8 mouse cellular contexts compared by ENCODE assay signal in the genomic region with DNA sequence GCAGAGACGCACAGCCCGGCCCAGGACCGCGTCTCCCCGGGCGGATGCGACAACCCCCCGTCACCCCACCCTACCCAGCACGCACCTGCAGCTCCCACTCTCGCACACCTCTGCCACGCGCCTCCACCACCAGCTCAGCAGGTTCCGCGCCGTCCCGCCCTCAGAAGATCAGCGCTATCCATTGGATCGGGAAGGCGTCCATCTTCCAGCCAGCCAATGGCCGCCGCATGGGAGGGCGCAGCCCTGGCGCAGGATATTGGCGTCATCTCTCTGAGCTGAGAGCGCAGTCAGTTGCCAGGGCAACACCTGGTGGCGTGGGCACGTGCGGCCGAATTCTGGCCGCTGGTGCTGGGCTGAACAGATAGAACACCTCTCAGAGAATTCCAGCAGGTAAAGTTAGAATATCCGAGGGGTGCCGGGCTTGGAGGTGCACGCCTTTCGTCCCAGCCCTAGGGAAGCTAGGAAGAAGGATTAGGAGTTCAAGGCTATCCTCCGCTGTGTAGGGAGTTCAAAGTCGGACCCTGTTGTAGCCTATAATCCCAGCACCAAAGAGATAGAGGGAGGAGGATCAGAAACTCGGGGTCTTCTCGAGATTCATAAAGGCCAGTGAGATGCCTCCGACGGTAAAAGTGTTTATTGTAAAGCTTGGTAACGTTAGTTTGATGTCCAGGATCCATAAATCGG. TPM values are rescaled to one million over a fixed set of nuclear protein-coding genes. Genes with fewer than 3 reads are reported as not detected.
A peak's percentile ranks its signal among the peaks of the same experiment; 100 is the strongest.
DNase-seq lines count a peak whose midpoint lies in the region; ATAC-seq lines count a peak whose summit lies in the region.

A gene (minus strand): TSS at position 144 of the 684 bp plus-strand sequence.

- H3K27ac ChIP-seq in hindbrain, embryonic 14.5 days, result no peak within 1 kb of the TSS

- no peaks in the 10 kb centered on the region for H3K9me3 ChIP-seq in hindbrain, embryonic 14.5 days (ENCODE audit: control insufficient read depth, low read length)

- peak; percentile 98 for ATAC-seq in hindbrain, embryonic 14.5 days (ENCODE audit: low FRiP score)

- DNase-seq in R1 (ENCODE audit: low read depth, low spot score), result peak; percentile 98
- peak; percentile 99 to 100 for DNase-seq in cerebellum, postnatal 25 days
- DNase-seq in frontal cortex, postnatal 25 days (ENCODE audit: low spot score in 2 of 2), result peak; percentile 98 to 99
- DNase-seq in hindbrain, embryonic 14.5 days (ENCODE audit: low spot score), result peak; percentile 99
- peak; percentile 97 to 98 for DNase-seq in layer of hippocampus, postnatal 36 days
- DNase-seq in lung, postnatal 36 days, result peak; percentile 98
- DNase-seq in retina, postnatal 1 day, result peak; percentile 98
- peak; percentile 96 to 99 for DNase-seq in urinary bladder, adult 18-20 months (ENCODE audit: low spot score in 2 of 2)

- H3K27me3 ChIP-seq in hindbrain, embryonic 14.5 days (ENCODE audit: control insufficient read depth, insufficient read depth, low read length), result no peaks in the 10 kb centered on the region

- 5% methylated on average over 42 of the region's 42 CpGs for WGBS in hindbrain, embryonic 14.5 days

- H3K9ac ChIP-seq in hindbrain, embryonic 14.5 days, result peak within 1 kb of the TSS; percentile 65

- H3K4me3 ChIP-seq in hindbrain, embryonic 14.5 days (replicated peaks; ENCODE audit: low read length), result peak within 1 kb of the TSS; percentile 63

- H3K4me2 ChIP-seq in hindbrain, embryonic 14.5 days (replicated peaks), result peak within 1 kb of the TSS; percentile 82

- H3K4me1 ChIP-seq in hindbrain, embryonic 14.5 days (replicated peaks; ENCODE audit: control insufficient read depth, insufficient read depth, low read length), result peaks cover 8% of the 10 kb centered on the region

- 0 out of 2 replicates have a peak, but pooled peaks cover 4% of the 10 kb centered on the region for H3K36me3 ChIP-seq in hindbrain, embryonic 14.5 days (replicated peaks; ENCODE audit: control insufficient read depth, insufficient read depth)

RNA-seq across cellular contexts. Expression of the gene that starts here (rescaled TPM):
- polyA plus RNA-seq in hindbrain, embryonic 14.5 days (2014; fragmentation: Nextera tagmentation; extraction: Ambion mirVana), result 12.7 and 13.6 TPM in 2 replicates
- 10 to 100 TPM; 15.2 to 15.7 TPM for total RNA-seq in layer of hippocampus, postnatal 36 days (2021)
